Mouse (Mus musculus) mouse trophoblast stem cell (cell line): ENCODE measurements around the gene Usp24.

ENCODE experiments used
- in situ Hi-C, 2 experiments: fragments of 300-500 bp; cut with MseI, MboI; formaldehyde crosslinking; loops; 2 replicates in 1 of 2; 3 replicates in 1 of 2; pipeline ENCODE4 v1.15.1; 2025

Usp24 gene

DNA sequence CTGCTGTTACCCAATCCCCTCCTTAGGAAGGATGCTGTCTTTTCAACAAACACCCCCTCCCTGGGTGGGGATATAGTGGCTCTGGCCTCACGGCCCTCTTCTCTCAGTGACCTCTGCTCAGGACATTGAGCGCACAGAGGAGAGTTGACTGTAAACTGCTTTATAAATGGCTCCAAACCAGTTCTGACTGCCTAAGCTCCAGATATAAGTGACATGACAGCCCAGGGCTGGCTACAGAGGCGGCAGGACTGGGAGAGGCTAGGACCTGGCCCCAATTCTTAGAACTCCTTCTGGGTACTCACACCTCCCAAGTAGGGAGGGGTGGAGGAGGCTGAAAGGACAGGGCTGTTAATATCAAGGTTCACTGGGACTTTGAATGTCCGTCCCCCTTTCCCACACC lies 174.6 kb downstream of the Usp24 start:
- in situ Hi-C loops, result no loop called here
